8 mouse cellular contexts compared by ENCODE assay signal in the genomic region with DNA sequence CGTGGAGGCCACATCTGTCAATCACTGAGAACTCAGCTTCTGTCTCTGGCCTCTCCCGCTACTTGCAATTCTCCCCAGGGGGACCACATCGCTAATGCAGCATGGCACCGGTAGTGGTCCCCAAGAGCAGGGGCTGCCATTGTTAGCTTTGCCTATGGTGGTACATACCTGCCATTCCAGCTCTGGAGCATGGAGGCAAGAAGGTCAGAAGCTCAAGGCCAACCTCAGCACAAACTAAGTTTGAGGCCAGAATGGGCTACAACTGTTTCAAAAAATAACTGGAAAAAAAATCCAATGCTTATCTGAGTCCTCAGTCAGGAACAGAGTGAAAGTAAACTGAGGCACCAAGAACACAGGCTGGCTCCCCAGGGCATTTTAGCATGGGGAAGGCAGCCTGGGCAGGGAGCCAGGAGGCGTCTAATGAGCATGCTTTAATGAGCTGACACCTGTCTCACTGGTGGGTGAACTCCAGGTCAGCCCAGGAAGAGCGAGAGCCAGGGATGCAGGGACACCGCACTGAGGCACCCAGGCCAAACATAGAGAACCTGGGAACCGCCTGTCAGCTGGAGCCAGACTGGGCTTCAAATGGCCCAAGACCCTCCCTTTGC. TPM values are rescaled to one million over a fixed set of nuclear protein-coding genes. Genes with fewer than 3 reads are reported as not detected.
A peak's percentile ranks its signal among the peaks of the same experiment; 100 is the strongest.
DNase-seq lines count a peak whose midpoint lies in the region; ATAC-seq and TF ChIP-seq lines count a peak whose summit lies in the region.

No protein-coding gene starts in this region.

- peaks cover 40% of the 10 kb centered on the region for H3K36me3 ChIP-seq in heart, postnatal 0 days (replicated peaks; ENCODE audit: control insufficient read depth, insufficient read depth, low read length)
- H3K36me3 ChIP-seq in embryonic facial prominence, embryonic 14.5 days (ENCODE audit: control insufficient read depth, insufficient read depth, low read length) = peaks cover 44% of the 10 kb centered on the region
- H3K36me3 ChIP-seq in kidney, embryonic 15.5 days = peaks cover 64% of the 10 kb centered on the region
- H3K36me3 ChIP-seq in neural tube, embryonic 12.5 days = peaks cover 24% of the 10 kb centered on the region

- no peaks in the 10 kb centered on the region for H3K27me3 ChIP-seq in heart, postnatal 0 days (ENCODE audit: control insufficient read depth, insufficient read depth, low read length)
- H3K27me3 ChIP-seq in embryonic facial prominence, embryonic 14.5 days (replicated peaks; ENCODE audit: control insufficient read depth, insufficient read depth, low read length) = no peaks in the 10 kb centered on the region
- no peaks in the 10 kb centered on the region for H3K27me3 ChIP-seq in kidney, embryonic 15.5 days
- no peaks in the 10 kb centered on the region; the same call in 1 of the 2 replicates for H3K27me3 ChIP-seq in neural tube, embryonic 12.5 days (replicated peaks)

- H3K9me3 ChIP-seq in heart, postnatal 0 days (replicated peaks; ENCODE audit: control insufficient read depth, low read length) = no peaks in the 10 kb centered on the region
- H3K9me3 ChIP-seq in embryonic facial prominence, embryonic 14.5 days (ENCODE audit: control insufficient read depth, low read length) = no peaks in the 10 kb centered on the region
- H3K9me3 ChIP-seq in kidney, embryonic 15.5 days (replicated peaks) = no peaks in the 10 kb centered on the region
- H3K9me3 ChIP-seq in neural tube, embryonic 12.5 days = no peaks in the 10 kb centered on the region

- TF ChIP-seq CTCF in heart, postnatal 0 days (IDR thresholded peaks at IDR 0.05; ENCODE audit: low read depth) = no peak

- H3K4me3 ChIP-seq in heart, postnatal 0 days (ENCODE audit: low read depth, low read length) = no peak overlapping the region
- peak overlapping the region; percentile 33; the same call in 1 of the 2 replicates for H3K4me3 ChIP-seq in embryonic facial prominence, embryonic 14.5 days (ENCODE audit: low read depth, low read length)
- H3K4me3 ChIP-seq in kidney, embryonic 15.5 days (replicated peaks) = peak overlapping the region; percentile 26
- peak overlapping the region; percentile 30 for H3K4me3 ChIP-seq in neural tube, embryonic 12.5 days

- peaks cover 29% of the 10 kb centered on the region for H3K4me1 ChIP-seq in heart, postnatal 0 days (ENCODE audit: control insufficient read depth, insufficient read depth)
- peaks cover 33% of the 10 kb centered on the region for H3K4me1 ChIP-seq in embryonic facial prominence, embryonic 14.5 days (ENCODE audit: control insufficient read depth, insufficient read depth, low read length)
- H3K4me1 ChIP-seq in kidney, embryonic 15.5 days = peaks cover 68% of the 10 kb centered on the region
- H3K4me1 ChIP-seq in neural tube, embryonic 12.5 days = peaks cover 51% of the 10 kb centered on the region

- no peak for TF ChIP-seq EP300 in heart, postnatal 0 days (IDR thresholded peaks at IDR 0.05; ENCODE audit: low read depth)

- 52% methylated on average over 8 of the region's 8 CpGs for WGBS in heart, postnatal 0 days
- WGBS in embryonic facial prominence, embryonic 14.5 days = 48% methylated on average over 7 of the region's 8 CpGs
- whole genome bisulfite sequencing in kidney, embryonic 15.5 days = 49% methylated on average over 8 of the region's 8 CpGs
- 39% methylated on average over 8 of the region's 8 CpGs for WGBS in neural tube, embryonic 12.5 days

- no peak overlapping the region for H3K9ac ChIP-seq in heart, postnatal 0 days (replicated peaks; ENCODE audit: low read depth, low read length)
- H3K9ac ChIP-seq in embryonic facial prominence, embryonic 14.5 days (ENCODE audit: low read depth, low read length) = peak overlapping the region; percentile 58; the same call in 1 of the 2 replicates
- H3K9ac ChIP-seq in kidney, embryonic 15.5 days = peak overlapping the region; percentile 30; the same call in 1 of the 2 replicates
- peak overlapping the region; percentile 51; the same call in 1 of the 2 replicates for H3K9ac ChIP-seq in neural tube, embryonic 12.5 days

- no peak overlapping the region for H3K27ac ChIP-seq in heart, postnatal 0 days (ENCODE audit: low read depth)
- no peak overlapping the region for H3K27ac ChIP-seq in embryonic facial prominence, embryonic 14.5 days (replicated peaks; ENCODE audit: low read depth, low read length)
- peak overlapping the region; percentile 75 for H3K27ac ChIP-seq in kidney, embryonic 15.5 days
- no peak overlapping the region; the same call in 1 of the 2 replicates for H3K27ac ChIP-seq in neural tube, embryonic 12.5 days

- H3K4me2 ChIP-seq in heart, postnatal 0 days (ENCODE audit: low read depth, low read length) = peak overlapping the region; percentile 47; the same call in 1 of the 2 replicates
- peak overlapping the region; percentile 59 for H3K4me2 ChIP-seq in embryonic facial prominence, embryonic 14.5 days (ENCODE audit: low read depth, low read length)
- H3K4me2 ChIP-seq in kidney, embryonic 15.5 days = peak overlapping the region; percentile 59
- peak overlapping the region; percentile 66 for H3K4me2 ChIP-seq in neural tube, embryonic 12.5 days (replicated peaks)

- no peak for DNase-seq in heart, postnatal 0 days (ENCODE audit: low spot score)
- no peak for DNase-seq in heart, adult 11 months
- peak; percentile 50 for DNase-seq in embryonic facial prominence, embryonic 14.5 days (ENCODE audit: low spot score)
- no peak for DNase-seq in urinary bladder, postnatal 36 days (ENCODE audit: low spot score in 2 of 2)
- DNase-seq in layer of hippocampus, postnatal 14 days (ENCODE audit: low spot score in 2 of 2) = no peak
- DNase-seq in thymus, postnatal 14 days = no peak

- ATAC-seq in heart, postnatal 0 days (ENCODE audit: insufficient read depth, low read depth) = no peak
- no peak for ATAC-seq in embryonic facial prominence, embryonic 14.5 days (ENCODE audit: low read depth)
- no peak for ATAC-seq in kidney, embryonic 15.5 days (replicated peaks; ENCODE audit: low FRiP score)
- ATAC-seq in neural tube, embryonic 12.5 days (ENCODE audit: low FRiP score, low read depth) = no peak

RNA-seq across cellular contexts. Expression of a gene that starts 5.2 kb away (rescaled TPM):
- total RNA-seq in heart, postnatal 0 days (2014; rRNA removed; ENCODE audit: low replicate concordance) = 162 and 174 TPM in 2 replicates
- 38.3 and 40.5 TPM in 2 replicates for polyA plus RNA-seq in heart, postnatal 0 days (2015; fragmentation: Nextera tagmentation; extraction: Ambion mirVana)
- polyA plus RNA-seq in embryonic facial prominence, embryonic 14.5 days (2014; fragmentation: Nextera tagmentation; extraction: Ambion mirVana) = 57.2 and 61.9 TPM in 2 replicates
- 96.1 and 99.9 TPM in 2 replicates for polyA plus RNA-seq in kidney, embryonic 15.5 days (2015; fragmentation: Nextera tagmentation; extraction: Ambion mirVana)
- 61.5 and 67.0 TPM in 2 replicates for polyA plus RNA-seq in neural tube, embryonic 12.5 days (2016; fragmentation: Nextera tagmentation; extraction: Ambion mirVana)
- 10 to 100 TPM; 33.9 to 36.7 TPM for total RNA-seq in layer of hippocampus, postnatal 14 days (2021)

RNA-seq across cellular contexts. Expression of a gene that starts 5.4 kb away (rescaled TPM):
- total RNA-seq in heart, postnatal 0 days (2014; rRNA removed; ENCODE audit: low replicate concordance) = 10.2 and 10.6 TPM in 2 replicates
- 5.7 and 5.9 TPM in 2 replicates for polyA plus RNA-seq in heart, postnatal 0 days (2015; fragmentation: Nextera tagmentation; extraction: Ambion mirVana)
- 3.8 and 4.0 TPM in 2 replicates for polyA plus RNA-seq in embryonic facial prominence, embryonic 14.5 days (2014; fragmentation: Nextera tagmentation; extraction: Ambion mirVana)
- 6.6 and 7.1 TPM in 2 replicates for polyA plus RNA-seq in kidney, embryonic 15.5 days (2015; fragmentation: Nextera tagmentation; extraction: Ambion mirVana)
- 5.3 and 5.7 TPM in 2 replicates for polyA plus RNA-seq in neural tube, embryonic 12.5 days (2016; fragmentation: Nextera tagmentation; extraction: Ambion mirVana)
- 10 to 100 TPM; 16.0 to 18.1 TPM for total RNA-seq in layer of hippocampus, postnatal 14 days (2021)

RNA-seq across cellular contexts. Expression of a gene that starts 9.9 kb away (rescaled TPM):
- 91.3 and 127 TPM in 2 replicates for total RNA-seq in heart, postnatal 0 days (2014; rRNA removed; ENCODE audit: low replicate concordance)
- polyA plus RNA-seq in heart, postnatal 0 days (2015; fragmentation: Nextera tagmentation; extraction: Ambion mirVana) = 94.8 and 107 TPM in 2 replicates
- 106 and 115 TPM in 2 replicates for polyA plus RNA-seq in embryonic facial prominence, embryonic 14.5 days (2014; fragmentation: Nextera tagmentation; extraction: Ambion mirVana)
- 103 and 105 TPM in 2 replicates for polyA plus RNA-seq in kidney, embryonic 15.5 days (2015; fragmentation: Nextera tagmentation; extraction: Ambion mirVana)
- 82.8 and 91.6 TPM in 2 replicates for polyA plus RNA-seq in neural tube, embryonic 12.5 days (2016; fragmentation: Nextera tagmentation; extraction: Ambion mirVana)
- total RNA-seq in layer of hippocampus, postnatal 14 days (2021) = 10 to 100 TPM; 84.9 to 96.2 TPM

RNA-seq across cellular contexts. Expression of a gene that starts 19.1 kb away (rescaled TPM):
- 23.9 and 47.3 TPM in 2 replicates for total RNA-seq in heart, postnatal 0 days (2014; rRNA removed; ENCODE audit: low replicate concordance)
- 21.6 and 22.1 TPM in 2 replicates for polyA plus RNA-seq in heart, postnatal 0 days (2015; fragmentation: Nextera tagmentation; extraction: Ambion mirVana)
- 9.4 and 11.3 TPM in 2 replicates for polyA plus RNA-seq in embryonic facial prominence, embryonic 14.5 days (2014; fragmentation: Nextera tagmentation; extraction: Ambion mirVana)
- 19.1 and 22.3 TPM in 2 replicates for polyA plus RNA-seq in kidney, embryonic 15.5 days (2015; fragmentation: Nextera tagmentation; extraction: Ambion mirVana)
- 6.0 and 6.8 TPM in 2 replicates for polyA plus RNA-seq in neural tube, embryonic 12.5 days (2016; fragmentation: Nextera tagmentation; extraction: Ambion mirVana)
- 1 to 10 TPM; 5.1 to 5.2 TPM for total RNA-seq in layer of hippocampus, postnatal 14 days (2021)

RNA-seq across cellular contexts. Expression of a gene that starts 20.1 kb away (rescaled TPM):
- total RNA-seq in heart, postnatal 0 days (2014; rRNA removed; ENCODE audit: low replicate concordance) = 99.2 and 155 TPM in 2 replicates
- 60.2 and 62.5 TPM in 2 replicates for polyA plus RNA-seq in heart, postnatal 0 days (2015; fragmentation: Nextera tagmentation; extraction: Ambion mirVana)
- polyA plus RNA-seq in embryonic facial prominence, embryonic 14.5 days (2014; fragmentation: Nextera tagmentation; extraction: Ambion mirVana) = 79.6 and 85.2 TPM in 2 replicates
- 117 and 118 TPM in 2 replicates for polyA plus RNA-seq in kidney, embryonic 15.5 days (2015; fragmentation: Nextera tagmentation; extraction: Ambion mirVana)
- 95.6 and 100 TPM in 2 replicates for polyA plus RNA-seq in neural tube, embryonic 12.5 days (2016; fragmentation: Nextera tagmentation; extraction: Ambion mirVana)
- total RNA-seq in layer of hippocampus, postnatal 14 days (2021) = 10 to 100 TPM; 89.1 to 96.7 TPM
